Mouse (Mus musculus) megakaryocyte, embryonic 14.5 days (primary cell): ENCODE measurements around the gene Dab2ip.

Source experiments
- FLI1 ChIP-seq: IDR thresholded peaks from 2 replicates; pipeline ENCODE4 v1.6.1; 2012; ENCODE audit warnings: low read length, inconsistent platforms, mixed read lengths
- GATA1 ChIP-seq: IDR thresholded peaks from 3 replicates; pipeline ENCODE4 v1.6.1; 2012; ENCODE audit warnings: mixed read lengths, low read length, inconsistent platforms, borderline replicate concordance

- TF ChIP-seq FLI1 (no peak), GATA1 (no peak)
Observed at GRCm38 (mm10) chr2:35583406-35583805, 25.3 kb downstream of the Dab2ip start.
